9 mouse cellular contexts compared by ENCODE assay signal in genomic region chr16:97272035-97272631, GRCm38 (mm10).
DNase-seq lines count a peak whose midpoint lies in the region; ATAC-seq and TF ChIP-seq lines count a peak whose summit lies in the region.
"Had no signal": no experiment of that assay in that cellular context is flagged by ENCODE, and none has a peak within 500 bp of the region (broad histone marks: within the 10 kb centered on the region; RNA-seq: fewer than 3 reads in every experiment).

No protein-coding gene starts in this region.

- H3K27ac ChIP-seq in forebrain, postnatal 0 days (ENCODE audit: low read depth, low read length), result no peak overlapping the region
- H3K27ac ChIP-seq in hindbrain, embryonic 11.5 days (ENCODE audit: low read depth, low read length), result no peak overlapping the region
- H3K27ac ChIP-seq in lung, embryonic 15.5 days, result no peak overlapping the region
- H3K27ac ChIP-seq: macrophage had no signal

- H3K36me3 ChIP-seq in G1E (replicated peaks), result no peaks in the 10 kb centered on the region
- no peaks in the 10 kb centered on the region for H3K36me3 ChIP-seq in forebrain, postnatal 0 days (ENCODE audit: insufficient read depth)
- H3K36me3 ChIP-seq in hindbrain, embryonic 11.5 days (ENCODE audit: control insufficient read depth, insufficient read depth, low read length), result no peaks in the 10 kb centered on the region
- H3K36me3 ChIP-seq in lung, embryonic 15.5 days, result no peaks in the 10 kb centered on the region

- H3K4me2 ChIP-seq in forebrain, postnatal 0 days (ENCODE audit: low read depth), result peak overlapping the region; percentile 50
- H3K4me2 ChIP-seq in hindbrain, embryonic 11.5 days (replicated peaks; ENCODE audit: low read depth, low read length), result peak overlapping the region; percentile 9
- peak overlapping the region; percentile 41 for H3K4me2 ChIP-seq in lung, embryonic 15.5 days

- H3K4me1 ChIP-seq in G1E (ENCODE audit: insufficient read depth, low read depth, low read length), result no peaks in the 10 kb centered on the region
- no peaks in the 10 kb centered on the region for H3K4me1 ChIP-seq in forebrain, postnatal 0 days (ENCODE audit: insufficient read depth)
- no peaks in the 10 kb centered on the region for H3K4me1 ChIP-seq in hindbrain, embryonic 11.5 days (replicated peaks; ENCODE audit: control insufficient read depth, insufficient read depth, low read length)
- H3K4me1 ChIP-seq in lung, embryonic 15.5 days, result no peaks in the 10 kb centered on the region

- no peaks in the 10 kb centered on the region for H3K27me3 ChIP-seq in G1E (ENCODE audit: insufficient read depth, low read length)
- no peaks in the 10 kb centered on the region for H3K27me3 ChIP-seq in forebrain, postnatal 0 days (ENCODE audit: insufficient read depth, low read length)
- no peaks in the 10 kb centered on the region for H3K27me3 ChIP-seq in hindbrain, embryonic 11.5 days (ENCODE audit: control insufficient read depth, insufficient read depth, low read length)
- H3K27me3 ChIP-seq in lung, embryonic 15.5 days, result no peaks in the 10 kb centered on the region

- 10% methylated on average over 12 of the region's 12 CpGs for WGBS in forebrain, postnatal 0 days
- 14% methylated on average over 12 of the region's 12 CpGs for WGBS in hindbrain, embryonic 11.5 days
- WGBS in lung, embryonic 15.5 days, result 6% methylated on average over 12 of the region's 12 CpGs

- TF ChIP-seq CTCF in G1E (IDR thresholded peaks at IDR 0.05; ENCODE audit: low read depth, low read length), result peak; percentile 69
- peak; percentile 94 for TF ChIP-seq CTCF in forebrain, postnatal 0 days (IDR thresholded peaks at IDR 0.05; ENCODE audit: low read depth)

- H3K9ac ChIP-seq in forebrain, postnatal 0 days, result peak overlapping the region; percentile 43; the same call in 1 of the 2 replicates
- no peak overlapping the region for H3K9ac ChIP-seq in hindbrain, embryonic 11.5 days (ENCODE audit: low read depth, low read length)
- H3K9ac ChIP-seq in lung, embryonic 15.5 days, result no peak overlapping the region

- no peak overlapping the region for H3K4me3 ChIP-seq in G1E (ENCODE audit: low read depth, low read length)
- peak overlapping the region; percentile 22; the same call in 1 of the 2 replicates for H3K4me3 ChIP-seq in forebrain, postnatal 0 days (ENCODE audit: low read depth, low read length)
- no peak overlapping the region for H3K4me3 ChIP-seq in hindbrain, embryonic 11.5 days (ENCODE audit: low read depth, low read length)
- no peak overlapping the region for H3K4me3 ChIP-seq in lung, embryonic 15.5 days

- DNase-seq in G1E (ENCODE audit: low spot score), result peak; percentile 40
- DNase-seq in cerebellum, adult 18-20 months, result peak; percentile 53 to 68
- peak; percentile 87 for DNase-seq in forebrain, postnatal 0 days
- DNase-seq in hindbrain, embryonic 11.5 days (ENCODE audit: low spot score), result peak; percentile 88
- DNase-seq in layer of hippocampus, adult 9-10 months (ENCODE audit: low spot score), result peak; percentile 63
- peak; percentile 18 for DNase-seq in ovary, adult 18-20 months (ENCODE audit: low spot score)
- DNase-seq in thymus, adult 18-20 months, result peak; percentile 45 to 65

- H3K9me3 ChIP-seq in G1E (replicated peaks), result no peaks in the 10 kb centered on the region
- H3K9me3 ChIP-seq in forebrain, postnatal 0 days (ENCODE audit: low read length), result no peaks in the 10 kb centered on the region
- no peaks in the 10 kb centered on the region for H3K9me3 ChIP-seq in hindbrain, embryonic 11.5 days (ENCODE audit: control insufficient read depth, low read length)
- H3K9me3 ChIP-seq in lung, embryonic 15.5 days, result no peaks in the 10 kb centered on the region

- ATAC-seq in G1E (ENCODE audit: extremely low read depth, insufficient number of reproducible peaks, low FRiP score, poor library complexity, severe bottlenecking), result peak; percentile 57
- peak; percentile 97 for ATAC-seq in forebrain, postnatal 0 days
- peak; percentile 88 for ATAC-seq in hindbrain, embryonic 11.5 days (ENCODE audit: low FRiP score)
- peak; percentile 90 for ATAC-seq in lung, embryonic 15.5 days (ENCODE audit: borderline replicate concordance, extremely low read depth, low FRiP score, low TSS enrichment)

Comparison
In these comparisons a context has a peak if more than half of its experiments do, and no peak if none do; other contexts are left out.
1. DNase-seq: peak in every context shown above with its lines; median percentile 88 in hindbrain, embryonic 11.5 days; 87 in forebrain, postnatal 0 days; 63 in layer of hippocampus, adult 9-10 months; 60 in cerebellum, adult 18-20 months; 55 in thymus, adult 18-20 months; 40 in G1E; 18 in ovary, adult 18-20 months.